Mouse (Mus musculus): ENCODE data around the gene Hist1h2bg.
"Not testable (repeated sequence)": the region's sequence is repeated elsewhere in the genome, so short reads cannot be mapped to it uniquely, and the experiment has no call there.

Hist1h2bg gene

DNA sequence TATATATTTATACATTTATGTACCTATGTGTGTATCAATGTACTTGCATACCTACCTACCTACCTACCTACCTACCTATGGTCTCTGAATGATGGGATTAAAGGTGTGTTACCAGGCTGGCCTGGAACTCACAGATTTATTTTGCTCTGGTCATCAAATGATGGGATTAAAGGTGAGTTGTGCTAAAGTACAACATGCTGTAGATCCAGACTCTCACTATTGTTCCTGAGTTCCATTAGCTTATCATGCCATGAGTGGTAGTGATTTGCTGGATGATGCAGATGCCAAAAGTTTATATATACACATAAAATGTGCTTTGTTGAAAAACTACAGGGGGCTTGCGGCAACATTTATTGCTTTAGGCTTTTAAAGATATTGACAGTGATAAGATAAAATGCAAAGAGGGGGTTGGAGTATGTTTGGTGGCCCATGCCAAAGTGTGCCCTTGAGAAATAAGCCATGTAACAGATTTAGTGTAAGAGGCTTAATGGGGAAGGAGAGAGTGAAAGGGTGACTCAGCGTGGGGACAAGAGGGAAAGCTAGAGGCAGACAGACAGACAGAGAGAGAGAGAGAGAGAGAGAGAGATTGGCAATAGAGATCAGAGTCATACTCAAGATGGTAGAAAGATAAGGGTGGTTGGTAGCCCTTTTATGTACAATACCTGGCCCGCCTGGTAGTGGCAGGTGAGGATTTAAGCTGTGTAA, 34.0 kb upstream of the Hist1h2bg start:
- in situ Hi-C loops (cut with MboI, MseI) = loop anchor here (10.0 kb wide), 2 partner anchors 48 to 1502 kb away; partner anchors contain the start of genes Hist1h2ah, Hist1h2bk and Hist1h4d

DNA sequence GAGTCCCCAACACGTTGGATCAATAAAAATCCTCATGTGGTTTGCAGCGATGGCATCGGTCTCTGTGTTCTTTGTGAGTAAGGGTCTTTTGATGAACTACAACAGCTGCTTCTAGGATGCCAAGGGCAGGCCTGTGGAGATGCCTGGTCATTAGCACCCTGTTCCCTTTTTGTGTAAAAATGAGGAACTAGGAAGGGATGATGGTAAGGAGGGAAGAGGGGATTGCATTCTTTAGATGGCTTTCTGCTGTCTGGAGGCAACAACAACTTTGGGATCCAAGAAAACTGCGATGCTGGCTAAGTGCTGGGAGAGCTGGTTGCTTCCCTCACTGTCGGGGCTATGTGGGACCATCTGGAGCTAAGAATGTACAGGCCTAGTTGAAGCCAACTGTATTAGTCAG, 32.9 kb upstream of the Hist1h2bg start:
- in situ Hi-C loops (cut with MboI, MseI) = loop anchor here (10.0 kb wide), 2 partner anchors 47 to 1503 kb away; partner anchors contain the start of genes Hist1h2ah, Hist1h2bk and Hist1h4d

DNA sequence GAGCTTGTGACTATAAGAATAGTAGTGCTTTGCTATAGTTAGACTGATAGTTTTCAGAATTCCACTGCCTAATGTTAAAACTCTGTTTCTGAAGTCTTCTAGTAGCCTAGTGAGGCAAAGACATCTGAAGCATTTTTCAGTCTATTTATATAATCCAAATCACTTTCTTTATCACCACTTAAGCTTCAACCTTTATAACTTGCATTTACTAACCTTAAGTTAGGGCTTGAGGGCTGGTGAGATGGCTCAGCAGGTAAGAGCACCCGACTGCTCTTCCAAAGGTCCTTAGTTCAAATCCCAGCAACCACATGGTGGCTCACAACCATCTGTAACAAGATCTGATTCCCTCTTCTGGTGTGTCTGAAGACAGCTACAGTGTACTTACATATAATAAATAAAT, 31.4 kb upstream of the Hist1h2bg start:
- in situ Hi-C loops (cut with MboI, MseI) = loop anchor here (10.0 kb wide), 2 partner anchors 45 to 1505 kb away; partner anchors contain the start of genes Hist1h2ah, Hist1h2bk and Hist1h4d

- in situ Hi-C loops (cut with MboI, MseI) = no loop called here
These were observed 29.7 kb upstream of the Hist1h2bg start for GRCm38 (mm10) chr13:23541497-23541896.

GRCm38 (mm10) chr13:23542225-23542980, 28.8 kb upstream of the Hist1h2bg start:
- in situ Hi-C loops (cut with MboI, MseI) = not testable (repeated sequence)

DNA sequence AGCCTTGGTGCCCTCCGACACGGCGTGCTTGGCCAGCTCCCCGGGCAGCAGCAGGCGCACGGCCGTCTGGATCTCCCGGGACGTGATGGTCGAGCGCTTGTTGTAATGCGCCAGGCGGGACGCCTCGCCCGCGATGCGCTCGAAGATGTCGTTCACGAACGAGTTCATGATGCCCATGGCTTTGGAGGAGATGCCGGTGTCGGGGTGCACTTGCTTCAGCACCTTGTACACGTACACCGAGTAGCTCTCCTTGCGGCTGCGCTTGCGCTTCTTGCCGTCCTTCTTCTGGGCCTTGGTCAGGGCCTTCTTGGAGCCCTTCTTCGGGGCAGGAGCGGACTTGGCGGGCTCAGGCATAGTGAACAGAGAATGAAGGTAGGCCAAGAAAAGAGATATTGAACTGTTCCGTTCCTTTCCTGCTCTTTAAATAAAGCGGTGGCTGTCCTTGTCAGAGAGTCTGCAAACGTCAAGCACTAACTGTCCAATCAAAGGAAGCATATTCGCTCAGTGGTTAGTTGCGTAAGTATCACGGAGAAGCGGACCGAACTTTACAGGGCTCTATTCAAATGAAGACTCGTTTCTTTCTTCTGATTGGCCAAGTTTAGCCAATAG, 28.1 kb upstream of the Hist1h2bg start, which contains the start of gene Hist1h2bh:
TSS of gene Hist1h2bh (minus strand) at position 394 of the 609 bp plus-strand sequence.
- in situ Hi-C loops (cut with MboI, MseI) = not testable (repeated sequence)

DNA sequence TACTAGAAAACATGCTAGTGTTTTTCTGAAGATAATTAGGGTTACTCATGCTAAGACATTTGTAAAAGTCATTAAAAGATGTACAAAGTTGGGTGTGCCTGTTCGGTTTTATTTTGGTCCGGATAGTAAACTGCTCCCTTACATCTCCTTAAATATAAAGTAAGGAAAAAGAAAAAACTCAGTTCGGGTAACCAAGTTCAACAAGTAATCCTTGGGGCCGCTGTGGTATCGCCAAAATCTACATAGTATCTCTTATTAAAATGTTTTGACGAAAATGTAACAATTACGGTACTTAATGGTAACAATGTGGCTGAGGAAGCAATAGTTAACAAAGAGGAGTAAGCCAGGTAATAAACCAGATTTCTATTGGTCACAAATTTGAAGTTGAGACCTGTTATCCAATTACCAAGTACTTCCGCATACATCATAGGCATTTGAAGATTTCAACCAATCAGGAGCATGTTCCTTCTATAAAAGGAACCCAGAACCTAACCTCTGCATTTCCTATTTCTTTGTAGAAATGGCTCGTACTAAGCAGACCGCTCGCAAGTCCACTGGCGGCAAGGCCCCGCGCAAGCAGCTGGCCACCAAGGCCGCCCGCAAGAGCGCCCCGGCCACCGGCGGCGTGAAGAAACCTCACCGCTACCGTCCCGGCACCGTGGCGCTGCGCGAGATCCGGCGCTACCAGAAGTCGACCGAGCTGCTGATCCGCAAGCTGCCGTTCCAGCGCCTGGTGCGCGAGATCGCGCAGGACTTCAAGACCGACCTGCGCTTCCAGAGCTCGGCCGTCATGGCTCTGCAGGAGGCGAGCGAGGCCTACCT, 27.0 kb upstream of the Hist1h2bg start, which contains the start of gene Hist1h3f:
TSS of gene Hist1h3f (plus strand) at position 88 of the 822 bp plus-strand sequence.
- in situ Hi-C loops (cut with MboI, MseI) = no loop called here

GRCm38 (mm10) chr13:23544787-23545120, 26.4 kb upstream of the Hist1h2bg start:
- in situ Hi-C loops (cut with MboI, MseI) = not testable (repeated sequence)

DNA sequence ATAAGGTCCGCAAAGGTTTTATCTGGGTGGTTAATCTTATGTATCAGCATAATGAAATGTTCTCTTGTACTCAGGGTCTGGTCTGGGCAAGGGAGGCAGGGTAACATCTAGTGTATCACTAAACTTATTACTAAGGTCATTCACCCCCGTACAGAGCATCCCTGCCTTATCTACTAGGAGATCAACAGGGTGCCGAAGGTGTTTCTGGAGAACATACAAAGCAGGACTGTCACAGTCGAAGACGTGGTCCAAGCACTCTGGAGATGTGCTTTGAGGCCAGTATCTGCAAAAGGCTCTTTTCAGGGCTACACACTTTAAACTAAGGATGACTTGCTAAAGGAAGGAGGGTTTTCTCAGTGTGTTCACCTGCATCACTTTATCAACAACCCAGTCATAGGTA, 24.5 kb upstream of the Hist1h2bg start:
- in situ Hi-C loops (cut with MboI, MseI) = no loop called here

GRCm38 (mm10) chr13:23550761-23551145, 20.4 kb upstream of the Hist1h2bg start:
- in situ Hi-C loops (cut with MboI, MseI) = loop anchor here (25.0 kb wide), 2 partner anchors 1062 to 1738 kb away; partner anchors contain the start of genes Hist1h2ao, Hist1h2bq and Hist1h4m

- in situ Hi-C loops (cut with MboI, MseI) = loop anchor here (25.0 kb wide), 2 partner anchors 1061 to 1739 kb away; partner anchors contain the start of genes Hist1h2ao, Hist1h2bq and Hist1h4m
These were observed 19.9 kb upstream of the Hist1h2bg start, which contains the start of gene Hist1h4f for GRCm38 (mm10) chr13:23551146-23551834. Gene Hist1h4f (minus strand): TSS chr13:23551648.

- in situ Hi-C loops (cut with MboI, MseI) = loop anchor here (25.0 kb wide), 2 partner anchors 1060 to 1740 kb away; partner anchors contain the start of genes Hist1h2ao, Hist1h2bq and Hist1h4m
These were observed 19.0 kb upstream of the Hist1h2bg start for GRCm38 (mm10) chr13:23551931-23552914.

DNA sequence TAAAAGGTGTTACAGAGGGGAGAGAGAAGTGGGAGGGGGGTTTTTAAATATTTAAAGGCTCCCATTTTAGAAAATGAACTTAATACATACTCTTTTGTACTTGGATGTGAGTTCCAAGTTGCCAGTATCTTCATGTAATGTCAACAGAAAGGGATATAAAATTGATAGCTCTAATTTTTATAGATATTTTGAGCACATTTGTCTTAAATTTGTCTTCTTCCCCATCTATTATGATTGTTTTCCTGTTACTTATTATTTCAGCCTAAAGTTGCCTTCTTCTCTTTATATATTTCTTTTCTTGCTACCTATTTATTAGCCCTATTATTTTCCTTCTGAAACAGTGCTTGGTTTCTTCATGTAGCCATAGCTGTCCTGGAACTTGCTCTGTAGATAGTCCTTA, 18.2 kb upstream of the Hist1h2bg start, which contains the start of gene Hist1h1d:
TSS of gene Hist1h1d (plus strand) at position 301 of the 400 bp plus-strand sequence.
- in situ Hi-C loops (cut with MboI, MseI) = loop anchor here (25.0 kb wide), 2 partner anchors 1059 to 1741 kb away; partner anchors contain the start of genes Hist1h2ao, Hist1h2bq and Hist1h4m

DNA sequence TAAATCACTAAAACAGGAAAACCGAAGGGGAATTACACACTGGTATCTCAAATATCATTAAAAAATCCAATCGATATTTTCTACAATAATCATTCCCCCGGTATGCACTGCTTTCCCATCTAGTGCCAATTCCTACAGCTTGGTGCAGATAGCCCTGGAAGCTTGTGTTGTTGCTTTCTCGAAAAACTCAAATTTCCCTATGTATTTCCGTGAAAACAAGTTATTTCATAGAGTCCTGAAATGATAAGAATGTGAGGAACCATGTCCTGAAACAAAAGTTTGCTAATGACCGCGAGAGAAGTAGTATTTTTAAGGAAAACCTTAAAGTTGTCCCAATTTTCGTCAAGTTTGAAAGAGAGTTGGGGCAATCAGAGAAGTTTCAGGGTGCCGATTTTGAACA, 16.8 kb upstream of the Hist1h2bg start:
- in situ Hi-C loops (cut with MboI, MseI) = loop anchor here (25.0 kb wide), 2 partner anchors 1058 to 1742 kb away; partner anchors contain the start of genes Hist1h2ao, Hist1h2bq and Hist1h4m

DNA sequence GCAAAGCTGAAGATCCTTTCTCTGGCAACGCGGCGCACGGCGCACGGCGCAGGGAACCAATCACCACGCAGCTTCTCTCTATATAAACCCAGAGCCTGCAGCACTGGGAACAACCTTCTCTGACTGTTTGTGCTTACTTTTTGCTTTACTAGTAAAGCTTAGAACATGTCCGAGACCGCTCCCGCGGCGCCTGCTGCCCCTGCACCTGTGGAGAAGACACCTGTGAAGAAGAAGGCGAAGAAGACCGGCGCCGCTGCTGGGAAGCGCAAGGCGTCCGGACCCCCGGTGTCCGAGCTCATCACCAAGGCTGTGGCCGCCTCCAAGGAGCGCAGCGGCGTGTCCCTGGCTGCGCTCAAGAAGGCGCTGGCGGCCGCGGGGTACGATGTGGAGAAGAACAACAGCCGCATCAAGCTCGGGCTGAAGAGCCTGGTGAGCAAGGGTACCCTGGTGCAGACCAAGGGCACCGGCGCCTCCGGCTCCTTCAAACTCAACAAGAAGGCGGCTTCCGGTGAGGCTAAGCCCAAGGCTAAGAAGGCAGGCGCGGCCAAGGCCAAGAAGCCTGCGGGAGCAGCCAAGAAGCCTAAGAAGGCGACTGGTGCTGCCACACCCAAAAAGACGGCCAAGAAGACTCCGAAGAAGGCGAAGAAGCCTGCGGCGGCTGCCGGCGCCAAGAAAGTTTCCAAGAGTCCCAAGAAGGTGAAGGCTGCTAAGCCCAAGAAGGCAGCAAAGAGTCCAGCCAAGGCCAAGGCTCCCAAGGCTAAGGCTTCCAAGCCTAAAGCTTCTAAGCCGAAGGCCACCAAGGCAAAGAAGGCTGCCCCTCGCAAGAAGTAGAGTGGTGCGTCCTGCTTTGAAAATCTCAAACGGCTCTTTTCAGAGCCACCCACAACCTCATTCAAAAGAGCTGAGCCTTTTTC, 16.0 kb upstream of the Hist1h2bg start:
- in situ Hi-C loops (cut with MboI, MseI) = loop anchor here (25.0 kb wide), 2 partner anchors 1057 to 1743 kb away; partner anchors contain the start of genes Hist1h2ao, Hist1h2bq and Hist1h4m

GRCm38 (mm10) chr13:23555839-23556416, 15.3 kb upstream of the Hist1h2bg start:
- in situ Hi-C loops (cut with MboI, MseI) = loop anchor here (25.0 kb wide), 2 partner anchors 1056 to 1744 kb away; partner anchors contain the start of genes Hist1h2ao, Hist1h2bq and Hist1h4m

- in situ Hi-C loops (cut with MboI, MseI) = loop anchor here (25.0 kb wide), 2 partner anchors 1055 to 1745 kb away; partner anchors contain the start of genes Hist1h2ao, Hist1h2bq and Hist1h4m
These were observed 14.3 kb upstream of the Hist1h2bg start for GRCm38 (mm10) chr13:23556906-23557305.
